Comparison of ENCODE assay signal across 8 mouse cellular contexts in the genomic region with DNA sequence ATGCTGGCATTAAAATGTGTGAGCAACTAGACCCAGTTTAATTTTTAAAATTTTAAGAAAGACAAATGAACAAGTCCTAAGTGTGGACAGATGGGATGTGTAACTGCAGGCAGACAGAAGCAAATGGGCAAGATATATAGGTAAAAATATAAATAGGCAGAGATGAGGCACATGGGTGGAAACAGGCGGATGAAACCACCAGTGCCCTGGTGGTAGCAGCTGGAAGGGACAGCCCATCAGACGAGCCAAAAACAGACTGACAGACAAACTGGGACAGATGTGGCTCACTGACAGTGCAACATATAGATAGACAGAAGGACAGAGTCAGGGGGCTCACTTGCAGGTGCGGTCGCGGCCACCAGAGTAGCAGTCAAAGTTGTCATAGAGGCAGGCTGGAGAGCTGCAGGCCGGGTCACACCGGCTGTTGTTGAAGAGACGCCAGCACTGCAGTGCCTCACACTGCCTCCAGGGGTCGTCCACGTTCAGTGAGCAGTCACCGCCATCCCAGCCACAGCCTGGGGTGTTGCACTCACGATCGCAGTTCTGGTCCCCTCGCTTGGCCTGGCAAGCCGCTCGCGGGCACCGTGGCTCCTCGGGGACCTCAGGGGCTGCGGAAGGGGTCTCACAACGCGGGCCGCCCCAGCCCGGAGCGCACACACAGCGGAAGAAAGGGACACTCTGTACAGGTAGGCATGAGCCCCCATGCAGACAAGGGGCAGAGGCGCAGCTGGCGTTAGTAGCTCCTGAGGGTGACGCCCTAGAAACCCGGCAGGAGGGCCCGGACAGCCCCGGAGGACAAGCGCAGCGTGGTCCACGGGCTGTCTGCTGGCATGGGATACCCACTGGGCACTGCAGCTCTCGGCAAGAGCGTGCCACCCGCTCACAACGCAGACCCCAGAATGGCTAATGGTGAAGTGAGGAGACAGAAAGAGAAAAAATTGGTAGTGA. TPM values are rescaled to one million over a fixed set of nuclear protein-coding genes. Genes with fewer than 3 reads are reported as not detected.
DNase-seq lines count a peak whose midpoint lies in the region; ATAC-seq and TF ChIP-seq lines count a peak whose summit lies in the region.

No protein-coding gene starts in this region.

- peak; percentile 98 for TF ChIP-seq CTCF in C2C12 (IDR thresholded peaks at IDR 0.05; ENCODE audit: control insufficient read depth, insufficient read depth, insufficient read length)

- H3K27ac ChIP-seq in heart, embryonic 12.5 days (ENCODE audit: poor library complexity, severe bottlenecking) = no peak overlapping the region
- H3K27ac ChIP-seq in kidney, embryonic 16.5 days (ENCODE audit: low read length) = no peak overlapping the region
- H3K27ac ChIP-seq in liver, embryonic 11.5 days (ENCODE audit: low read depth, low read length) = no peak overlapping the region
- H3K27ac ChIP-seq in stomach, embryonic 14.5 days (ENCODE audit: low read length) = no peak overlapping the region

- no peaks in the 10 kb centered on the region for H3K36me3 ChIP-seq in C2C12 (ENCODE audit: control insufficient read depth, insufficient read depth)
- peaks cover 82% of the 10 kb centered on the region for H3K36me3 ChIP-seq in heart, embryonic 12.5 days
- peaks cover 51% of the 10 kb centered on the region for H3K36me3 ChIP-seq in kidney, embryonic 16.5 days (ENCODE audit: insufficient read depth, low read length)
- peaks cover 5% of the 10 kb centered on the region for H3K36me3 ChIP-seq in liver, embryonic 11.5 days (ENCODE audit: control insufficient read depth, insufficient read depth, low read length)
- peaks cover 77% of the 10 kb centered on the region for H3K36me3 ChIP-seq in stomach, embryonic 14.5 days (ENCODE audit: control insufficient read depth, insufficient read depth, low read length)

- no peaks in the 10 kb centered on the region for H3K79me2 ChIP-seq in C2C12 (ENCODE audit: control insufficient read depth, insufficient read depth)

- peak; percentile 75 for DNase-seq in brain, adult 2 months (ENCODE audit: low read depth, low spot score)
- peak; percentile 79 for DNase-seq in liver, embryonic 11.5 days (ENCODE audit: low spot score)
- peak; percentile 87 for DNase-seq in naive thymus-derived CD4-positive, alpha-beta T cell, adult 2 months (ENCODE audit: low read depth)

- 24% methylated on average over 39 of the region's 39 CpGs for WGBS in heart, embryonic 12.5 days
- WGBS in kidney, embryonic 16.5 days = 27% methylated on average over 39 of the region's 39 CpGs
- WGBS in liver, embryonic 11.5 days = 24% methylated on average over 39 of the region's 39 CpGs
- 32% methylated on average over 39 of the region's 39 CpGs for WGBS in stomach, embryonic 14.5 days

- peak overlapping the region; percentile 73 for H3K4me2 ChIP-seq in heart, embryonic 12.5 days
- H3K4me2 ChIP-seq in kidney, embryonic 16.5 days (replicated peaks; ENCODE audit: low read depth, low read length) = peak overlapping the region; percentile 53
- H3K4me2 ChIP-seq in liver, embryonic 11.5 days = peak overlapping the region; percentile 73
- no peak overlapping the region for H3K4me2 ChIP-seq in stomach, embryonic 14.5 days (replicated peaks; ENCODE audit: low read depth, low read length)

- H3K4me3 ChIP-seq in C2C12 (ENCODE audit: insufficient read depth, poor library complexity, severe bottlenecking) = no peak overlapping the region
- peak overlapping the region; percentile 36 for H3K4me3 ChIP-seq in heart, embryonic 12.5 days
- peak overlapping the region; percentile 26 for H3K4me3 ChIP-seq in kidney, embryonic 16.5 days (ENCODE audit: low read length)
- peak overlapping the region; percentile 40 for H3K4me3 ChIP-seq in liver, embryonic 11.5 days (ENCODE audit: low read depth, low read length)
- no peak overlapping the region for H3K4me3 ChIP-seq in stomach, embryonic 14.5 days (ENCODE audit: low read depth, low read length)

- H3ac ChIP-seq in C2C12 (ENCODE audit: control insufficient read depth, insufficient read length, low read depth) = no peak overlapping the region

- no peaks in the 10 kb centered on the region for H3K27me3 ChIP-seq in C2C12 (ENCODE audit: control insufficient read depth, insufficient read depth, insufficient read length)
- no peaks in the 10 kb centered on the region for H3K27me3 ChIP-seq in heart, embryonic 12.5 days (replicated peaks)
- H3K27me3 ChIP-seq in kidney, embryonic 16.5 days (ENCODE audit: insufficient read depth, low read length) = no peaks in the 10 kb centered on the region
- no peaks in the 10 kb centered on the region for H3K27me3 ChIP-seq in liver, embryonic 11.5 days (replicated peaks; ENCODE audit: control insufficient read depth, insufficient read depth, low read length)
- no peaks in the 10 kb centered on the region for H3K27me3 ChIP-seq in stomach, embryonic 14.5 days (ENCODE audit: control insufficient read depth, insufficient read depth, low read length)

- peak; percentile 87 for ATAC-seq in erythroblast, adult 5-6 weeks (replicated peaks; ENCODE audit: low FRiP score, poor library complexity, severe bottlenecking)
- ATAC-seq in heart, embryonic 12.5 days (ENCODE audit: insufficient number of reproducible peaks, low FRiP score) = peak; percentile 71
- ATAC-seq in kidney, embryonic 16.5 days (ENCODE audit: low FRiP score, low TSS enrichment) = peak; percentile 86
- ATAC-seq in liver, embryonic 11.5 days (replicated peaks; ENCODE audit: low FRiP score) = peak; percentile 82
- ATAC-seq in stomach, embryonic 14.5 days (ENCODE audit: insufficient number of reproducible peaks, insufficient read depth, low FRiP score, low read depth) = peak; percentile 68

- peaks cover 8% of the 10 kb centered on the region for H3K4me1 ChIP-seq in heart, embryonic 12.5 days (replicated peaks)
- no peaks in the 10 kb centered on the region for H3K4me1 ChIP-seq in kidney, embryonic 16.5 days (ENCODE audit: insufficient read depth, low read length)
- peaks cover 4% of the 10 kb centered on the region for H3K4me1 ChIP-seq in liver, embryonic 11.5 days (replicated peaks; ENCODE audit: control insufficient read depth, insufficient read depth, low read length)
- H3K4me1 ChIP-seq in stomach, embryonic 14.5 days (ENCODE audit: control insufficient read depth, insufficient read depth, low read length) = no peaks in the 10 kb centered on the region

- H3K9ac ChIP-seq in heart, embryonic 12.5 days = peak overlapping the region; percentile 66
- 0 out of 2 replicates have a peak overlapping the region, but pooled peaks have one; percentile 36 for H3K9ac ChIP-seq in kidney, embryonic 16.5 days (replicated peaks; ENCODE audit: low read length)
- H3K9ac ChIP-seq in liver, embryonic 11.5 days (ENCODE audit: low read depth, low read length) = peak overlapping the region; percentile 41; the same call in 1 of the 2 replicates
- H3K9ac ChIP-seq in stomach, embryonic 14.5 days (replicated peaks; ENCODE audit: low read depth, low read length) = no peak overlapping the region

- H3K79me3 ChIP-seq in C2C12 (ENCODE audit: low read depth) = no peaks in the 10 kb centered on the region

- H3K9me3 ChIP-seq in heart, embryonic 12.5 days (replicated peaks) = no peaks in the 10 kb centered on the region
- H3K9me3 ChIP-seq in kidney, embryonic 16.5 days (ENCODE audit: low read length) = no peaks in the 10 kb centered on the region
- no peaks in the 10 kb centered on the region for H3K9me3 ChIP-seq in liver, embryonic 11.5 days (ENCODE audit: control insufficient read depth, low read length)
- H3K9me3 ChIP-seq in stomach, embryonic 14.5 days (ENCODE audit: control insufficient read depth, low read depth, low read length) = no peaks in the 10 kb centered on the region

TF ChIP-seq in C2C12, 6 proteins besides CTCF, POLR2A, EP300 and RAD21:
- TF ChIP-seq MYOG (IDR thresholded peaks at IDR 0.05; ENCODE audit: control insufficient read depth, extremely low read depth, insufficient read length) = no peak
- no peak for TF ChIP-seq CEBPB (IDR thresholded peaks at IDR 0.05; ENCODE audit: low read depth)
- no peak for TF ChIP-seq MAX (IDR thresholded peaks at IDR 0.05)
- TF ChIP-seq USF1 (IDR thresholded peaks at IDR 0.05; ENCODE audit: low read depth) = no peak
- TF ChIP-seq FOSL1 (IDR thresholded peaks at IDR 0.05; ENCODE audit: insufficient read depth, low read length, poor library complexity, severe bottlenecking) = no peak
- no peak for TF ChIP-seq MYOD1 (IDR thresholded peaks at IDR 0.05; ENCODE audit: control insufficient read depth, insufficient read length, low read depth)

RNA-seq across cellular contexts. Expression of a gene that starts 23.5 kb away (rescaled TPM):
- polyA plus RNA-seq in C2C12 (2012; fragmentation: generic; extraction: Trizol) = 14.8 TPM
- not detected in 2 replicates for total RNA-seq in erythroblast, adult 5-6 weeks (2015; ENCODE audit: low replicate concordance)
- total RNA-seq in erythroblast, adult 5-6 weeks (2017; ENCODE audit: low replicate concordance) = 0.09 and 0.14 TPM in 2 replicates
- 8.0 and 10.6 TPM in 2 replicates for polyA plus RNA-seq in heart, embryonic 12.5 days (2016; fragmentation: Nextera tagmentation; extraction: Ambion mirVana)
- polyA plus RNA-seq in kidney, embryonic 16.5 days (2015; fragmentation: Nextera tagmentation; extraction: Ambion mirVana) = 13.6 and 15.0 TPM in 2 replicates
- 5.1 and 5.4 TPM in 2 replicates for polyA plus RNA-seq in liver, embryonic 11.5 days (2014; fragmentation: Nextera tagmentation; extraction: Ambion mirVana)
- 21.4 and 22.2 TPM in 2 replicates for polyA plus RNA-seq in stomach, embryonic 14.5 days (2014; fragmentation: Nextera tagmentation; extraction: Ambion mirVana)

RNA-seq across cellular contexts. Expression of a gene that starts 46.2 kb away (rescaled TPM):
- 0.12 TPM for polyA plus RNA-seq in C2C12 (2012; fragmentation: generic; extraction: Trizol)
- total RNA-seq in erythroblast, adult 5-6 weeks (2015; ENCODE audit: low replicate concordance) = 1.9 TPM in 1 of 2 replicates, not detected in the other
- 0.68 TPM in 1 of 2 replicates, not detected in the other for total RNA-seq in erythroblast, adult 5-6 weeks (2017; ENCODE audit: low replicate concordance)
- 0.09 TPM in 1 of 2 replicates, not detected in the other for polyA plus RNA-seq in heart, embryonic 12.5 days (2016; fragmentation: Nextera tagmentation; extraction: Ambion mirVana)
- polyA plus RNA-seq in kidney, embryonic 16.5 days (2015; fragmentation: Nextera tagmentation; extraction: Ambion mirVana) = 0.19 and 0.37 TPM in 2 replicates
- 0.14 TPM in 1 of 2 replicates, not detected in the other for polyA plus RNA-seq in liver, embryonic 11.5 days (2014; fragmentation: Nextera tagmentation; extraction: Ambion mirVana)
- polyA plus RNA-seq in stomach, embryonic 14.5 days (2014; fragmentation: Nextera tagmentation; extraction: Ambion mirVana) = 0.16 and 0.42 TPM in 2 replicates

Comparison
In these comparisons a context has a peak if more than half of its experiments do, and no peak if none do; other contexts are left out.
1. H3K4me3 ChIP-seq: peak in heart, embryonic 12.5 days (single experiment), kidney, embryonic 16.5 days (single experiment) and liver, embryonic 11.5 days (single experiment); none in C2C12 (single experiment) and stomach, embryonic 14.5 days (single experiment).
2. Peak in every context shown above with its lines, with median percentiles within 50 percentile points of each other: DNase-seq and ATAC-seq.